In the genomic region with DNA sequence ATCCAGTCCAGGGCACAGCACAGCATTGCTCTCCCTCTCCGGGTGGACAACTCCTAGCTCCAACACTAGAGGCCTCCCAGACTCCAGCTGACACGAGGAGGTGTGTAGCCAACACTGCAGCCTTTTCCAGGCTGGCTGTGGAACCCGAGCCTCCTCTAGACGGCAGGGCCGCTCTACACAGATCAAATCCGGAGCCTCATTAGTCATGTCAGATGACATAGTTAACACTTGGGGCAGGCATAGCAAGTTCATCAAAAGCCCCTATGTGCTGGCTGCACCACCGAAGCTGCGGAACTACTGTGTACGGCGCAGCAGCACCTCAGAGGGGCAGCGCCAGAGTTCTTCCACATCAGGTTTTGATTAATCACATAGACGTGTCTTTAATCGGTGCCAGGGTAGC, we compare ENCODE assay signal across 8 mouse cellular contexts. TPM values are rescaled to one million over a fixed set of nuclear protein-coding genes. Genes with fewer than 3 reads are reported as not detected.
DNase-seq lines count a peak whose midpoint lies in the region; TF ChIP-seq lines count a peak whose summit lies in the region.

No protein-coding gene starts in this region.

- no peak for TF ChIP-seq POLR2A in cerebellum, adult 2 months (IDR thresholded peaks at IDR 0.05; ENCODE audit: borderline replicate concordance, insufficient read depth, low read length)
- TF ChIP-seq POLR2A in kidney, adult 2 months (IDR thresholded peaks at IDR 0.05; ENCODE audit: low read depth, low read length), result no peak

- WGBS in cerebellum, adult 2 months, result 40% methylated on average over 13 of the region's 13 CpGs
- WGBS in kidney, adult 2 months, result 15% methylated on average over 13 of the region's 13 CpGs

- no peak overlapping the region for H3K4me3 ChIP-seq in cerebellum, adult 2 months (replicated peaks; ENCODE audit: insufficient read depth, low read depth, low read length)
- H3K4me3 ChIP-seq in kidney, adult 2 months (ENCODE audit: insufficient read depth, low read depth, low read length), result no peak overlapping the region

- no peaks in the 10 kb centered on the region for H3K4me1 ChIP-seq in cerebellum, adult 2 months (ENCODE audit: control insufficient read depth, insufficient read depth, low read length)
- no peaks in the 10 kb centered on the region; the same call in 1 of the 2 replicates for H3K4me1 ChIP-seq in kidney, adult 2 months (ENCODE audit: control insufficient read depth, insufficient read depth, low read length)

- H3K27ac ChIP-seq in cerebellum, adult 2 months (ENCODE audit: insufficient read depth, low read length), result no peak overlapping the region
- no peak overlapping the region for H3K27ac ChIP-seq in kidney, adult 2 months (ENCODE audit: insufficient read depth, low read depth, low read length)

- H3K27me3 ChIP-seq in cerebellum, adult 2 months (ENCODE audit: control insufficient read depth, insufficient read depth, low read length), result no peaks in the 10 kb centered on the region
- no peaks in the 10 kb centered on the region for H3K27me3 ChIP-seq in kidney, adult 2 months (replicated peaks; ENCODE audit: control insufficient read depth, insufficient read depth, low read length)

- no peaks in the 10 kb centered on the region for H3K36me3 ChIP-seq in kidney, adult 2 months (ENCODE audit: control insufficient read depth, insufficient read depth, low read length)

- peak; percentile 20; the same call in 1 of the 2 replicates for TF ChIP-seq CTCF in cerebellum, adult 2 months (IDR thresholded peaks at IDR 0.05; ENCODE audit: borderline replicate concordance, insufficient read depth, low read depth, low read length)
- TF ChIP-seq CTCF in kidney, adult 2 months (conservative IDR thresholded peaks at IDR 0.05; ENCODE audit: insufficient read depth, insufficient read length, low read depth, low read length), result no peak; the same call in 1 of the 2 replicates

- no peak for DNase-seq in cerebellum, adult 2 months
- DNase-seq in cerebellum, adult 11 months, result no peak
- peak; percentile 43 for DNase-seq in ES-CJ7 (ENCODE audit: low read depth, low spot score)
- DNase-seq in forelimb bud, embryonic 11.5 days (ENCODE audit: low read depth, low spot score), result peak; percentile 75
- peak; percentile 49 for DNase-seq in kidney, adult 2 months
- peak; percentile 64 for DNase-seq in retina, embryonic 14.5 days (ENCODE audit: low spot score)
- no peak for DNase-seq in layer of hippocampus, adult 18-20 months (ENCODE audit: low spot score in 2 of 2)
- DNase-seq in layer of hippocampus, adult 9-11 months, result no peak

RNA-seq across cellular contexts. Expression of a gene that starts 17.0 kb away (rescaled TPM):
- 44.8 and 46.0 TPM in 2 replicates for polyA plus RNA-seq in cerebellum, adult 2 months (2012; rRNA removed)
- polyA plus RNA-seq in kidney, adult 2 months (2012; rRNA removed), result 12.3 and 13.3 TPM in 2 replicates
- 10 to 100 TPM; 82.1 to 85.1 TPM for total RNA-seq in layer of hippocampus, adult 18-20 months (2021)

RNA-seq across cellular contexts. Expression of a gene that starts 29.3 kb away (rescaled TPM):
- polyA plus RNA-seq in cerebellum, adult 2 months (2012; rRNA removed), result 49.4 and 50.1 TPM in 2 replicates
- polyA plus RNA-seq in kidney, adult 2 months (2012; rRNA removed), result 17.3 and 20.9 TPM in 2 replicates
- 10 to 100 TPM; 71.0 to 72.1 TPM for total RNA-seq in layer of hippocampus, adult 18-20 months (2021)

Comparison
In these comparisons a context has a peak if more than half of its experiments do, and no peak if none do; other contexts are left out.
1. DNase-seq: peak in ES-CJ7 (single experiment), forelimb bud, embryonic 11.5 days (single experiment), kidney, adult 2 months (single experiment) and retina, embryonic 14.5 days (single experiment); none in cerebellum, adult 2 months (0 of 2), cerebellum, adult 11 months (single experiment), layer of hippocampus, adult 18-20 months (0 of 2) and layer of hippocampus, adult 9-11 months (single experiment).